Mouse (Mus musculus): ENCODE data around the gene Alyref2.
"Not testable (repeated sequence)": the region's sequence is repeated elsewhere in the genome, so short reads cannot be mapped to it uniquely, and the experiment has no call there.

Gene Alyref2

GRCm38 (mm10) chr1:171503250-171503591 lies at the start of gene Alyref2:
Alyref2 (plus strand) TSS chr1:171503478.
- DNase-seq (ENCODE audit: low read depth, low spot score): peak; percentile 98

GRCm38 (mm10) chr1:171454926-171455325 lies 48.4 kb upstream of the Alyref2 start:
- DNase-seq (ENCODE audit: low read depth, low spot score): no peak

DNA sequence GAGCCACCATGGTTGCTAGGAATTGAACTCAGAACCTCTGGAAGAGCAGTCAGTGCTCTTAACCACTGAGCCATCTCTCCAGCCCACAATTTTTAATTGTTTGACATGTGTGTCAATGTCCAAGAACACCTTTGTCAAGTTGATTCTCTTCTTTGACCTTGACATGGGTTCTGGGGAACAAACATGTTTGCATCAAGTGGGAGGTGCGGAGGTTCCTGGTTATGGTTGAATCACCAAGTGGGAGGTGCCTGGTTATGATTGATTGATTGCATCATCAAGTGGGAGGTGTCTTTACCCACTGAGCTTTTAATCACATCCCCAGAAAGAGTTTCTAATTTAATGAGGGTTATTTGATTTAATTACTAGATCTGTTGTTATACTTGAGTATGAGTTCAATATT lies 45.7 kb upstream of the Alyref2 start:
- DNase-seq (ENCODE audit: low read depth, low spot score): no peak

- DNase-seq (ENCODE audit: low read depth, low spot score): no peak
These were observed 43.5 kb upstream of the Alyref2 start for GRCm38 (mm10) chr1:171459791-171460190.

- DNase-seq (ENCODE audit: low read depth, low spot score): no peak
These were observed 42.5 kb upstream of the Alyref2 start for GRCm38 (mm10) chr1:171460551-171461503.

- no peak for DNase-seq (ENCODE audit: low read depth, low spot score)
These were observed 40.1 kb upstream of the Alyref2 start for GRCm38 (mm10) chr1:171463133-171463532.

- DNase-seq (ENCODE audit: low read depth, low spot score): no peak
These were observed 37.4 kb upstream of the Alyref2 start for GRCm38 (mm10) chr1:171465749-171466412.

DNA sequence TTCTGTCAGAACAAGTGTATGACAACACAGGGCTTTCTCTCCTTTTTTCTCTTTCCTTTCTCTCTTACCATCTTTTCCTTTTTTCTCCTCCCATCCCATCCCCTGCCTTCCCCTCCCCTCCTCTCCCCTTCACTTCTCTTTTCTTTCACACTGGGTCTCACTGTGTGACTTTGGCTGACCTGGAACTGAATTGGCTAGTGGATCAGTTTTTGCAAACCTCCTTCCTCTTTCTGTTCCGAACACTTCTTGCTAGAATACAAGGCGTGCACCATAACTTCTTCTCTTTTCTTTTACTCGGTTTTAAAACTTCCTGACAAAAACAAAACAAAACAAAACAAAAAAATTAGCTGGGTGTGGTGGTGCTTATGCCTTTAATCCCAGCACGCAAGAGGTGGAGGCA lies 36.7 kb upstream of the Alyref2 start:
- no peak for DNase-seq (ENCODE audit: low read depth, low spot score)

- DNase-seq (ENCODE audit: low read depth, low spot score): no peak
These were observed 33.6 kb upstream of the Alyref2 start for GRCm38 (mm10) chr1:171469678-171470077.

- peak; percentile 72 for DNase-seq (ENCODE audit: low read depth, low spot score)
These were observed 32.9 kb upstream of the Alyref2 start for GRCm38 (mm10) chr1:171470371-171470871.

DNA sequence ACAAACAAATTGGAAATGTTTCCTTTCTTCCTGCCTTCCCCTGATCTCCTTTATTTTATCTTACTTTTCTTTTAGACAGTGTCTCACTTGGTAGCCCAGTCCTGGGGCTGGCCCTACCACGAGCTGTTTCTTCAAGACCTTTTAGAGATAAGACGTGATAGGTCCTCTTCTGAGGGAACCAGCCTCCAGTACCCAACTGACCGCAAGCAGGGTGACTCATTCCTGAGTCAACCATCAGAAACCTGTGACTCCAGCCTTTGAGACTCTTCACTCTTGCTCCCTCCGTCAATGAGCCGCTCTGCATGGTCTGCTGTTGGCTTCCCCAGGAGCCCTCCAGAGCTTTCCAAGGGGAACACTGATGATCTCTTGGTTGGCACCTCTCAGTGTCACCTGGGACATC lies 32.4 kb upstream of the Alyref2 start:
- DNase-seq (ENCODE audit: low read depth, low spot score): no peak

GRCm38 (mm10) chr1:171471452-171471851 lies 31.8 kb upstream of the Alyref2 start:
- DNase-seq (ENCODE audit: low read depth, low spot score): no peak

GRCm38 (mm10) chr1:171471941-171472340 lies 31.3 kb upstream of the Alyref2 start:
- DNase-seq (ENCODE audit: low read depth, low spot score): not testable (repeated sequence)

GRCm38 (mm10) chr1:171473506-171473905 lies 29.8 kb upstream of the Alyref2 start:
- DNase-seq (ENCODE audit: low read depth, low spot score): no peak

GRCm38 (mm10) chr1:171473920-171474640 lies 29.2 kb upstream of the Alyref2 start:
- DNase-seq (ENCODE audit: low read depth, low spot score): no peak

DNA sequence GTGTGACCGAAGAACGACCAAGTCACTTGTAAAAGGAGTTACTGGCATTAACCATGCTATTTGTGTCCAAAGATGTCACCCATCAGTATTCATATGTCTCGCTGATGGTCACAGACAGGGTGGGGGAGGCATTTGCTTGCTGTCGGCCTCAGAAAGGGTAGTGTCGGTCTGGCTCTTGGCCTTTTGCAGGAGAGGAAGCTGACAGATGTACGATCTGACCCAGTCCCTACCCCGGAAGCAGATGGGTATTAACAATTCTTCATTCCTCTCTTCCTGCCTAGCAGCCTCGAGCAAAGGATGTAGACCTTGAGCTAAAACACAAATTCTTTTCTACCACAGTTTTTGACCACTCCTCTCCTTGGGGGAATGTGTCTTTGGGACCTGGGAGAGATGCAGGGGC lies 26.2 kb upstream of the Alyref2 start:
- DNase-seq (ENCODE audit: low read depth, low spot score): no peak

DNA sequence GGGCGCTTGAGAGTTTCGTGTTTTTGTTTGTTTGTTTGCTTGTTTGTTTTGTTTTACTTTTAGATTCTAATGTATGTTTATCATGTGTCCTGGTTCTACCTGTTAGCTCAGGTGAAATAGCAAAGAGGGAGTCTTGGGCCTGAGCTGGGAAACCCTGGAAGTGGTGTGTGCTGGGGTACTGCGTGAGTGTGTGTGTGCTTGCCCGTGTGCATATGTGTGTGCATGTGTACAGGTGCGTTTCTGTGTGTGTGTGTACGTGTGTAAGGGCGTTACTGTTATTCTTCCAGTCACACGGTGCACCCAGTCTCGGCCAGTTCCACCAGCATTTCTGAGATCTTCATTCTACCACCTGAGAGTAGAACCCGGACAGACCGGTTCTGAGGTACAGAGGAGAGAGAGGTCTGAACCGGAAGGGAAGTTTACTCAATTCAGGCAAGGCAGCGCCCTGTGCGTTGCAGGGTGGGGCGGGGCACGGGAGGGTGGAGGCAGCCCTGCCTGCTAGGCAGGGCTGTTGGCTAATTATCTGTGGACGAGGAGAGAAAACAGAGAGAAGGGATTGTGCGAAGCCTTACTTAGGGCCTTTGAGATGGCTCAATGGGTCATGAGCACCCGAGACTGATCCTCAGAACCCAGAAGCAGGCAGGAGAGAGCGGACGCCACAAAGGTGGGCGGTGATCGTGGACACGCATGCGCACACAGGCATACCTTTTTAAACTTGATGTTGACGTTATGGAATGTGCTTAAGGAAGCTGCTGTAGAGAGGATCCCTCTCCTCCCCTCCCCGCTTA lies 25.3 kb upstream of the Alyref2 start:
- DNase-seq (ENCODE audit: low read depth, low spot score): peak; percentile 47

GRCm38 (mm10) chr1:171478968-171479367 lies 24.3 kb upstream of the Alyref2 start:
- peak; percentile 58 for DNase-seq (ENCODE audit: low read depth, low spot score)

GRCm38 (mm10) chr1:171494241-171494640 lies 9.0 kb upstream of the Alyref2 start:
- DNase-seq (ENCODE audit: low read depth, low spot score): no peak

- DNase-seq (ENCODE audit: low read depth, low spot score): no peak
These were observed 7.9 kb upstream of the Alyref2 start for GRCm38 (mm10) chr1:171495371-171495770.

GRCm38 (mm10) chr1:171499856-171500255 lies 3.4 kb upstream of the Alyref2 start:
- no peak for DNase-seq (ENCODE audit: low read depth, low spot score)

Measured in mesoderm, embryonic 11.5 days (tissue).